Mouse (Mus musculus): ENCODE data around the gene Kdm5d. TPM values are rescaled to one million over a fixed set of nuclear protein-coding genes. Genes with fewer than 3 reads are reported as not detected.
A peak's percentile ranks its signal among the peaks of the same experiment; 100 is the strongest.

Kdm5d gene
- 10 to 100 TPM; 26.5 to 35.6 (median 31.7) TPM for polyA plus RNA-seq (2017; shearing (Covaris generic))

- peak; percentile 89 for ATAC-seq
Measured at GRCm38 (mm10) chrY:897393-898227, at the start of gene Kdm5d. Kdm5d (plus strand) TSS chrY:897788.

GRCm38 (mm10) chrY:872404-872803 is 25.2 kb upstream of the Kdm5d start:
- ATAC-seq, result no peak

DNA sequence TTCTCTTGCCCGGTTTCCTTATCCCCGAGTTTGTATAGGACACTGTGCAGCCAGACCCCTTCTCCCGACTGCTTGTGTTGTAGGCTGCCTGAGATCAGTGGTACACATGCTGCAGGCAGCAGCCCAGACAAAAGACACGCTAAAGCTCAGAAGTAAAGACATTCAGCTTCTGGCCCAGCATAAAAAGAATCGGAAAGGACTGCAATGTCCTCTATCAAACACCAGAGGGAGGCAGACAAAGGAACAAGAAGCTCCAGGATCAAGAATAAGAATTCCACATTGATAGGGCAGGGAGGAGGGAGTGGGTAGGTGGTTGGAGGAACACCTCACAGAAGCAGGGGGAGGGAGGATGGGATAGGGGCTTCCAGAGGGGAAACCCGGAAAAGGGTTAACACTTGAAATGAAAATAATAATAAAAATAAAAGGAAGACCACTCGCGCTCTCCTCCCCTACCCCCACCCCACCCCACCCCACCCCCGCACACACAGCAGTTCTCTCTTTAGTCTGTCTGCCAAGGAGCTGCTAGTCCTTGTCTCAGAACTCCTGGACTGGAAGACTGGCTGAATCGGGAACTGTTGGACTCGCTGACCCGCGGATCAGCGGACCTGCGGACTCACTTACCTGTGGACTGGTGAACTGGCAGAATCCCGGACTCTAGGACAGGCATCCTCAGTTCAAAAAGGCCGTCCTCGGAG is 24.6 kb upstream of the Kdm5d start:
- no peak for ATAC-seq

Other genes starting within 250 kb of the Kdm5d start
- gene Zfy1, start 100.4 kb upstream of the Kdm5d start, polyA plus RNA-seq (2017; shearing (Covaris generic)), result not detected
- not detected for gene Uba1y, start 79.1 kb upstream of the Kdm5d start, polyA plus RNA-seq (2017; shearing (Covaris generic))
- gene Eif2s3y, start 112.8 kb downstream of the Kdm5d start, polyA plus RNA-seq (2017; shearing (Covaris generic)), result 100 to 1,000 TPM; 145 to 207 (median 164) TPM

Measured in inflammation-experienced regulatory T-cells, adult 6 months (primary cell).